Mouse (Mus musculus) liver, adult 10 weeks (tissue): ENCODE measurements around the gene Degs1. TPM values are rescaled to one million over a fixed set of nuclear protein-coding genes. Genes with fewer than 3 reads are reported as not detected.

Source experiments
- polyA plus RNA-seq: library from polyadenylated mRNA; stranded (reverse); fragments of 350-450 nt; fragmentation: Illumina TruSeq; extraction: RNeasy Lipid Tissue Mini Kit (QIAGEN cat#74804); gene quantifications from one replicate; pipeline ENCODE4 v1.2.3, GENCODE M21; 2014; ENCODE audit warnings: low read depth, low replicate concordance

Degs1 gene
- 156 TPM for polyA plus RNA-seq

GRCm38 (mm10) chr1:182282091-182283075 lies at the start of gene Degs1:
Gene Degs1 (minus strand): TSS chr1:182282804.

Other genes starting within 250 kb of the Degs1 start
- 204 TPM for gene Srp9, start 158.1 kb downstream of the Degs1 start, polyA plus RNA-seq
- gene Vmn1r1, start 118.3 kb downstream of the Degs1 start, polyA plus RNA-seq, result not detected
- 6.4 TPM for gene Fbxo28, start 58.8 kb upstream of the Degs1 start, polyA plus RNA-seq
- gene Trp53bp2, start 126.4 kb upstream of the Degs1 start, polyA plus RNA-seq, result 3.9 TPM
- 29.1 TPM for gene Capn2, start 234.8 kb upstream of the Degs1 start, polyA plus RNA-seq